Mouse (Mus musculus) left cerebral cortex, adult 9 months (tissue): ENCODE measurements around the gene Tceanc.

Source experiments
- DNase-seq, 2 experiments: peaks; one replicate each; pipeline ENCODE4 v3.0.0; 2022; ENCODE audit warnings: low spot score in 2 of 2

Tceanc gene

GRCm38 (mm10) chrX:166495052-166495451, 23.3 kb downstream of the Tceanc start:
- no peak for DNase-seq

GRCm38 (mm10) chrX:166479365-166479983, 38.9 kb downstream of the Tceanc start, which contains the start of gene Rab9:
Gene Rab9 (minus strand): TSS chrX:166479867.
- DNase-seq = peak; percentile 62 to 76

GRCm38 (mm10) chrX:166478631-166479364, 39.6 kb downstream of the Tceanc start:
- DNase-seq = no peak

- DNase-seq = no peak
These were observed 41.0 kb downstream of the Tceanc start for GRCm38 (mm10) chrX:166477393-166477792.

- no peak for DNase-seq
These were observed 45.8 kb downstream of the Tceanc start for GRCm38 (mm10) chrX:166472612-166473011.

- DNase-seq = no peak
These were observed 50.0 kb downstream of the Tceanc start for GRCm38 (mm10) chrX:166468321-166468720.

- no peak for DNase-seq
These were observed 62.8 kb downstream of the Tceanc start for GRCm38 (mm10) chrX:166455525-166455924.

- DNase-seq = no peak
These were observed 64.0 kb downstream of the Tceanc start for GRCm38 (mm10) chrX:166454331-166454730.

GRCm38 (mm10) chrX:166453532-166453931, 64.8 kb downstream of the Tceanc start:
- DNase-seq = no peak
